Mouse (Mus musculus) skeletal muscle tissue, adult 2 months (tissue): ENCODE measurements at regions not wholly inside any gene's neighbourhood (a gene's known extent, or its start where the extent isn't known, plus 50 kb on each side); places are given as distances from the start of the nearest gene placed in this dataset.

Source experiments
- DNase-seq: peaks from one replicate; pipeline ENCODE4 v3.0.0-alpha.2; 2012; ENCODE audit warnings: low read depth, low spot score

DNA sequence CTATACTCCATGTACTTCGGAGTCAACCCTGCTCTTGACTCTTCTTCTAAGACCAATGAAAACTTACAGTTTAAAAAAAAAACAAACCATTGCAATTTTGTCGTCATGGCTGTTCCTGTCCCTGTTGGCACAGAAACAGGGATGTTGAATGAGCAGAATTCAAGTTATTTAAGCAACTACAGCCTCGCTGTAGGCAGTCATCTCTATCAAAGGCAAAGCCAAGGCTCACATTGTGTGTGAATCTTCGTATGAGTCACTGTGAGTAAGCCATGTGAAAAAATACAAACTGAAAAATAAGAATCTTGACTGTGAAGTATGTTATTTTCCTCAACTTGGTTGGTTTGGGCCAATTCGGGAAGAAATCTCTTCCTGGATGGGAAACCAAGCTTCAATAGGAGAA lies 81.9 kb upstream of the Vldlr start:
- DNase-seq, result no peak

DNA sequence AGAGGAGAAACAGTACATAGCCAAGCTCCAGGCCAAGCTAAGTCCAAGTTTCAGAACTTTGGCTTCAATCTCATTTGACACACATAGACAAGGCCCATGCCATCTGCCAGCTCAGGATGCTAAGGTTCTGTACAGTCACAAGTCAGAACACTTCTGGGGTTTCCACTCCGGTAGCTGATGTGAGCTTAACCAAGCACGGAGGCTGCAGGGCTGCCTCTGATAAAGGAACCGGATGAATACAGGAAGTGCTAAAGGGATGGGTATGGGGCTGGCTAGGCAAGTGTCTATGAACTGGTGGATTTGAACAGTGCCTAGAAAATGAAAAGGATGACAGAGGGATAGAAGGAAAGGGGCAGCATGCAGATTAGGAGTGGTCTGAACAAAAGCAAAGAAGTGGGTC lies 75.4 kb upstream of the Vldlr start:
- DNase-seq, result no peak

DNA sequence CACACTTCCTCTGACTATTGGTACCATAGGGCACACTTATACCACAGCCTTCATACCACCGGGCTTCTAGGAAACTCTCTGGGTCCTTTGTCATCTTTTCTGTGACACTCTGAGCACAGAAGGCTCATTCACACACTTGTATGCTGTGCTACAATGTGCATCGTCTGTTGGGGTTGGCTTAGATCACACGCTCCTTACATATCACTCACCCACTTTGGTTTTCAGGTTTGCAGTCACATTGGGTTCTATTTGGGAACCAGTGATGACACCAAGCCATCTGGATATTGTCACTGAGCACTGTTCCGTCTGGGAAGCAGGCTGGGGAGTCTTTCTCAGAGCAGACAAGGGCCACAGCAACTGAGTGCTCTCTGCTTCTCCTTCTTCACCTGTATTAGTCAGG lies 74.1 kb upstream of the Vldlr start:
- DNase-seq, result no peak

DNA sequence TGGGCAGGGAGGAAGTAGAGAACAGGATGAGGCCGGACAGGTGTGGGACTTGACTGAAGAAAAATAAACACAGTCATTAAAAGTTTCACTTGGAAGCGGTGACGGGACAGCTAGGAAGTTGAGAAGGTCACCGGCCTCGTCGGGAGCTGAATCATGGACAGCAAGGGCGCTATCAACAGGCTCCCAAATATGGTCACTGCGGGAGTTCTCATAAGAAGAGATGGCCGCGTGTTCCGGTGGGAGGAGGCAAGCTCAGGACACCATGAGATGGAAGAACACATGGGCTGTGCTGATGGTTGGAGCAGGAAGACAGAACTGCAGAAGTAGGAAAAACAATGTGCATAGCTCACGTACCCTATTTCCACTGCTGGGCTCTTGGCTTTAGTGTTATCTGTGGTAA lies 68.9 kb upstream of the Vldlr start:
- peak; percentile 88 for DNase-seq

DNA sequence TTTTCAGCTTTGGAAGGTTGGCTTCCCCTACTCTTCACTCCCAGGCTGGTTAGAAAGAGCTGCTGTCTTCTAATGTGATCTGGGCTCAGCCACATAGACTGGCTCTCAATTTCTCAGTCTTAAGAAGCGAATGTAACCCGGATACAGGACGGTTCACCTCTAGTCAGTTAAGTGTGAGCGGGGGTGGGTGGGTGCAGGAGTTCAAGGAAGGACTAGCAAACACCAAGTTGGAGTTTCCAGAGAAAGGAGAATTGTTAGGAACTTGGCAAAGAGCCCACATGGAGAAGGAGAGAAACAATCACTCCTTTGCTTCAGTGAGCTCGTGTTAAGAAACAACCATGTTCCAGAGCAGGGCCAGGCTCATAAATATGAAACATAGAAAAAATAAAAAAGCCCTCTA lies 68.0 kb upstream of the Vldlr start:
- DNase-seq, result no peak

DNA sequence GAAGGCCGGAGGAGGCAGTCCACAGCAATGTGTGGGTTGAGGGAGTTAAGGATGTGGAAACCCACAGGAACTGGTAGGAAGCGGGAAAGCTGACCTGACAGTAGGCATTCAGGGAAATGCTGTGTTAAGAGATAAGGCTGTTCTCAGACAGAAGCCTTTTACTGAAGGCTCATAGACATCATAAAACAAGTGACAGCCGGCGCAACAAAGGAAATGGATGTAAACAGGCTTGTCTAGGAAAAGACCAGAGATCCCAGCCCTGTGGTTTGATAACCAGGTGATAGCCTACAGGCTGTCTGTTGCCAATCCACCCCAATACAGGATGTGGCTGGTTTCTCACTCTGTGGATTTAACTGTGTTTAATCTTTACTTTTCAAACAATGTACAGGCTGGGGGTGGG lies 66.7 kb upstream of the Vldlr start:
- no peak for DNase-seq

DNA sequence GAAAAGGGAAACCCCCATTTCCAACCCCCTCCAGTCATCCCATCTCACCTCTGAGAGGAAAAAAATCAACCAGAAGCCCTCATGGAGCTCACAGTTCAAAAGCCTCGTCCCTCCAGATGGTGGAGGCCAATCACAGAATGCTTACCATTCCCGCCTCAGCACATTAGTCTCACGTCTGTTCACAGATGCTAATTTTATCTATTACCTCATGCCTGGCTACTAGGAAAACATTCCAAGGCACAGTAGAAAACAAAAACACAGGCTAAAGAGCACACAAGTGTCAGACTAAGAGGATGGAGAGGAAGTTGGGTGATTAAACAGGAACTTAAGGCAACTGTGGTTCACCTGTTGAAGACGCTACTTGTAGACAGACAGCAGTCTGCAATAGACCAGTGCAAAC lies 54.4 kb upstream of the Vldlr start:
- DNase-seq, result no peak
